In the genomic region with DNA sequence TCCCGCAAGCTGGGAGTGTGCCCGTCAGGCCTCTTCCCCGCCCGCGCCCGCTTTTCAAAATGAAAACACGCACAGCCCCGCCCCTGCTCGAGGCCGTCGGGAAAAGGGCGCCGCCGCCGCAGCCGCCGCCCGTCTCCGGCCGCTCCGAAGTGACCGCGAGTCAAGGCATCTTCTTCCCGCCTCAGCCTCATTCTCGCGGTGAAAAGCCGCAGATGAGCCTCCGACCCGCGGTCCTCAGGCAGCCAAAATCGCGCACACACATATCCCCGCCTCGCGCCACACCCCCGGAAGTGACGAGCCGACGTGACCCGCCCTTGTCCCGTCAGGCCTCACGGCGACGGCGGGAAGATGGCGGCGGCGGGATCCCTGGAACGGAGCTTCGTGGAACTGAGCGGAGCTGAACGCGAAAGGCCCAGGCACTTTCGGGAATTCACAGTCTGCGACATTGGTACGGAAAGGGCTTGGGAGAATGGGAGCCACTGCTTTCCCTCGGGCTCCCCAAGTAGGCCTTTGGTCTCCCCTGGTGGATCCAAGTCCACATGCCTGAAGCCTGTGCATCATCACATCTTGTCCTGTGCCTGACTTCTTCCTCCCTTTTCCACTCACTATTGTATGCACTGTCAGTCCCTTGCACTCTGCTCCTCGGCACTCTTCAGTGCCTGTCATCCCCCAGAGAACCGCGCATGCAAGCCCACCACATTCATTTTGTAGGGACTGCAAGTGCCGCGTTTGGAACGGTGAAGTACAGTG, we compare ENCODE assay signal across 8 mouse cellular contexts. TPM values are rescaled to one million over a fixed set of nuclear protein-coding genes. Genes with fewer than 3 reads are reported as not detected.
DNase-seq lines count a peak whose midpoint lies in the region; ATAC-seq lines count a peak whose summit lies in the region.

No protein-coding gene starts in this region.

- peak; percentile 98 for ATAC-seq in forebrain, embryonic 14.5 days
- peak; percentile 98 for ATAC-seq in neural tube, embryonic 15.5 days (ENCODE audit: low FRiP score)

- H3K36me3 ChIP-seq in forebrain, embryonic 14.5 days (ENCODE audit: control insufficient read depth, insufficient read depth, low read length), result peaks cover 20% of the 10 kb centered on the region
- H3K36me3 ChIP-seq in neural tube, embryonic 15.5 days, result peaks cover 10% of the 10 kb centered on the region; the same call in 1 of the 2 replicates

- no peaks in the 10 kb centered on the region for H3K27me3 ChIP-seq in forebrain, embryonic 14.5 days (replicated peaks; ENCODE audit: control insufficient read depth, insufficient read depth, low read length)
- no peaks in the 10 kb centered on the region for H3K27me3 ChIP-seq in neural tube, embryonic 15.5 days (replicated peaks)

- DNase-seq in ES-CJ7 (ENCODE audit: low read depth, low spot score), result peak; percentile 95
- peak; percentile 83 for DNase-seq in cerebellum, adult 11 months
- peak; percentile 95 for DNase-seq in forebrain, embryonic 14.5 days (ENCODE audit: low spot score)
- peak; percentile 92 to 96 for DNase-seq in heart, postnatal 14 days
- peak; percentile 90 for DNase-seq in layer of hippocampus, adult 11-12 months (ENCODE audit: low spot score)
- DNase-seq in lung, adult 18-20 months, result peak; percentile 92 to 93
- DNase-seq in testis, postnatal 14 days (ENCODE audit: low spot score), result peak; percentile 93

- intact Hi-C loops in heart, postnatal 14 days (cut with DNase I), result loop anchor here (2.0 to 5.0 kb wide), 2 partner anchors 54 to 102 kb away; no protein-coding TSS in a partner anchor

- peak overlapping the region; percentile 69 for H3K9ac ChIP-seq in forebrain, embryonic 14.5 days (ENCODE audit: low read length)
- H3K9ac ChIP-seq in neural tube, embryonic 15.5 days (replicated peaks), result peak overlapping the region; percentile 81

- H3K4me2 ChIP-seq in forebrain, embryonic 14.5 days (ENCODE audit: low read length), result peak overlapping the region; percentile 86
- peak overlapping the region; percentile 69 for H3K4me2 ChIP-seq in neural tube, embryonic 15.5 days

- WGBS in forebrain, embryonic 14.5 days, result under 1% methylated on average over 63 of the region's 63 CpGs
- WGBS in neural tube, embryonic 15.5 days, result under 1% methylated on average over 62 of the region's 63 CpGs

- H3K27ac ChIP-seq in forebrain, embryonic 14.5 days (ENCODE audit: low read depth, low read length), result peak overlapping the region; percentile 92
- H3K27ac ChIP-seq in neural tube, embryonic 15.5 days (replicated peaks), result peak overlapping the region; percentile 98

- peak overlapping the region; percentile 63 for H3K4me3 ChIP-seq in forebrain, embryonic 14.5 days (ENCODE audit: low read depth, low read length)
- peak overlapping the region; percentile 65 for H3K4me3 ChIP-seq in neural tube, embryonic 15.5 days (replicated peaks)

- no peaks in the 10 kb centered on the region for H3K9me3 ChIP-seq in forebrain, embryonic 14.5 days (replicated peaks; ENCODE audit: control insufficient read depth, low read length)
- no peaks in the 10 kb centered on the region for H3K9me3 ChIP-seq in neural tube, embryonic 15.5 days (replicated peaks)

- peaks cover 8% of the 10 kb centered on the region for H3K4me1 ChIP-seq in forebrain, embryonic 14.5 days (ENCODE audit: control insufficient read depth, insufficient read depth, low read length)
- H3K4me1 ChIP-seq in neural tube, embryonic 15.5 days, result peaks cover 19% of the 10 kb centered on the region

RNA-seq across cellular contexts. Expression of a gene that starts 2.2 kb away (rescaled TPM):
- polyA plus RNA-seq in forebrain, embryonic 14.5 days (2014; fragmentation: Nextera tagmentation; extraction: Ambion mirVana), result 31.0 and 31.9 TPM in 2 replicates
- 10 to 100 TPM; 10.3 to 19.3 TPM for total RNA-seq in heart, postnatal 14 days (2021)
- polyA plus RNA-seq in neural tube, embryonic 15.5 days (2015; fragmentation: Nextera tagmentation; extraction: Ambion mirVana), result 21.4 and 25.9 TPM in 2 replicates

Comparison
In these comparisons a context has a peak if more than half of its experiments do, and no peak if none do; other contexts are left out.
1. Peak in every context shown above with its lines: DNase-seq, ATAC-seq, H3K4me3 ChIP-seq and H3K27ac ChIP-seq.